Mouse (Mus musculus) cerebellum, adult (tissue): ENCODE results near the gene Gcc1.

Source experiments
- ATAC-seq: cut with Nextera tagmentation; 2 replicates; pipeline ENCODE4 v1.9.2; 2017; ENCODE audit warnings: mild to moderate bottlenecking, moderate library complexity, mixed read lengths; ENCODE audit not compliant: insufficient number of reproducible peaks, low FRiP score, low TSS enrichment

The Gcc1 gene

GRCm38 (mm10) chr6:28428290-28428689, at the start of gene Gcc1:
Gene Gcc1, minus strand, starts transcription at chr6:28428390.
- no peak for ATAC-seq

- no peak for ATAC-seq
Observed at GRCm38 (mm10) chr6:28474839-28475238, 46.6 kb upstream of the Gcc1 start, which contains the start of gene Snd1. Gene Snd1, plus strand, starts transcription at chr6:28475139.

- no peak for ATAC-seq
Observed at GRCm38 (mm10) chr6:28474211-28474610, 46.0 kb upstream of the Gcc1 start.

GRCm38 (mm10) chr6:28471284-28472035, 43.3 kb upstream of the Gcc1 start:
- no peak for ATAC-seq

GRCm38 (mm10) chr6:28470621-28471020, 42.4 kb upstream of the Gcc1 start:
- ATAC-seq, result no peak

GRCm38 (mm10) chr6:28470017-28470602, 41.9 kb upstream of the Gcc1 start:
- no peak for ATAC-seq

GRCm38 (mm10) chr6:28464630-28465029, 36.4 kb upstream of the Gcc1 start:
- ATAC-seq, result no peak

GRCm38 (mm10) chr6:28460534-28460933, 32.3 kb upstream of the Gcc1 start:
- ATAC-seq, result peak; percentile 85

- ATAC-seq, result no peak
Observed at GRCm38 (mm10) chr6:28459221-28459668, 31.1 kb upstream of the Gcc1 start.

GRCm38 (mm10) chr6:28450977-28451376, 22.8 kb upstream of the Gcc1 start:
- no peak for ATAC-seq

GRCm38 (mm10) chr6:28450481-28450880, 22.3 kb upstream of the Gcc1 start:
- no peak for ATAC-seq

- ATAC-seq, result no peak
Observed at GRCm38 (mm10) chr6:28449253-28449652, 21.1 kb upstream of the Gcc1 start, which contains the start of gene Pax4. Gene Pax4, minus strand, starts transcription at chr6:28449353.

GRCm38 (mm10) chr6:28447937-28448336, 19.7 kb upstream of the Gcc1 start:
- no peak for ATAC-seq

- ATAC-seq, result no peak
Observed at GRCm38 (mm10) chr6:28431538-28431855, 3.3 kb upstream of the Gcc1 start.

GRCm38 (mm10) chr6:28430795-28431537, 2.8 kb upstream of the Gcc1 start:
- ATAC-seq, result no peak

- ATAC-seq, result peak; percentile 51; the same call in 1 of the 2 replicates
Observed at GRCm38 (mm10) chr6:28429870-28430269, 1.7 kb upstream of the Gcc1 start.

GRCm38 (mm10) chr6:28427096-28427839, 922 bp downstream of the Gcc1 start, which contains the start of gene Fscn3:
Gene Fscn3, plus strand, starts transcription at chr6:28427789.
- ATAC-seq, result no peak

- no peak for ATAC-seq
Observed at GRCm38 (mm10) chr6:28425019-28425418, 3.2 kb downstream of the Gcc1 start.

- ATAC-seq, result peak; percentile 36
Observed at GRCm38 (mm10) chr6:28423767-28424695, 4.2 kb downstream of the Gcc1 start.
